Mouse (Mus musculus) cerebellum, postnatal 4 days (tissue): ENCODE results near the gene Thegl.
"Not testable (repeated sequence)": the region's sequence is repeated elsewhere in the genome, so short reads cannot be mapped to it uniquely, and the experiment has no call there.

ENCODE experiments used
- DNase-seq, 2 experiments: peaks; one replicate each; pipeline ENCODE4 v3.0.0; 2022; ENCODE audit warnings: low spot score in 2 of 2, mixed read lengths in 1 of 2

The Thegl gene

DNA sequence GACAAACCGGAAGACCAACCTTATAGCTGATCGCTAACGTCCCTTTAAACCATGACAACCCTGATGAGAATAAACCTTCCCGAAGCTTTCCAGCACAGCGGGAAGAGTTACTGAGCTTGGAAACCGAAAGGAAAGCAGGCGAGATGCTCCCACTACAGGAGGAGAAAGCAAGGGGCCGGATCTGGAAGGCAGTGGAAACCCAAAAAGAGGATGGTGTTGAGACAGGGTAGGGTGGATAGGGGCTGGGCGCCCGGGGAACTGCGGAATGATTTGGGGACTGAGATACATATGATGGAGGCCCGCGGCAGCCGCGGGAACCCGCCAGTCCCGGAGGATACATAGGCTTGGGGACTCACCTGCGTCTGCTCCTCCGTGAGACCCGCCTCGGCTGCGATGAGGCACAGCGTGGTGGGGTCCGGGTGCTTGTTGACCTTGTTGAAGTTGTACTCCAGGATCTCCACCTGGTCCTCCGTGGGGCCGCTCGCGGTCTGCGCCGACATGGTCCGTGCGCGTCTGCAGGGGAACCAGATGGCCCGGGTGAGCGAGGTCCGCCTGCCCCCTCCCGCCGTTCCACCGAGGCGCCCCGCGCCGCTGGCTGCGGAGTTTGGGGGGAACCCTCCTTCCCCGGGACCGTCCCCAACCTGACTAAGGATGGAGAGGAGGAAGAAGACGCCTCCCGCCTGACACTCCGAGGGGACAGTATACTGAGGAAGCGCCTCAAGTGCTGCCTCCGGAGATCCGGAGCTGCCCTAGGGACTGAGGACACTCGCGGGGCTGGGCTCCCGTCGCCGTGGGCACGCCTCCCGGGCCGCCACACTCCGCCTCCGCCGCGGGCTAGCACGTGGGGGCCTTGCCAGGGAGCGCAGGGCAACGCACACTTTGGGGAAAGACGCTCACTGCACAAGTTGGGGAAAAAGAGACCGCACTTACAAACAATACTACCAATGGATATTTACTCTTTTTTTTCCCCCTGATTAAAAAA is 79.0 kb downstream of the Thegl start:
- peak; percentile 58 to 61 for DNase-seq

DNA sequence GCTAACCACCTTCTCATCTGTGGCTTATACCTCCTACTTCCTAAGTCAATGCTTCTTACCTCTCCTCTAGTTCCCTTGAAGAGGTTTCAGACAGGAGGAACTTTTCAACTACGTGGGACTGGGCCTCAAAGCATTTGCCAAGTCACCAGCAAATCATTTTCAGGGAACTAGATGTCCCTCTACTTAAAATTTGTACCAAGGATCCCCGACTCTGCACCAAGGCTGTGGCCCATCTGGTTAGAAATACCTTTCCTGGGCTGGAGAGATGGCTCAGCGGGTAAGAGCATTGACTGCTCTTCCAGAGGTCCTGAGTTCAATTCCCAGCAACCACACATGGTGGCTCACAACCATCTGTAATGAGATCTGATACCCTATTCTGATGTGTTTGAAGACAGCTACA is 80.4 kb downstream of the Thegl start:
- not testable (repeated sequence) for DNase-seq

DNA sequence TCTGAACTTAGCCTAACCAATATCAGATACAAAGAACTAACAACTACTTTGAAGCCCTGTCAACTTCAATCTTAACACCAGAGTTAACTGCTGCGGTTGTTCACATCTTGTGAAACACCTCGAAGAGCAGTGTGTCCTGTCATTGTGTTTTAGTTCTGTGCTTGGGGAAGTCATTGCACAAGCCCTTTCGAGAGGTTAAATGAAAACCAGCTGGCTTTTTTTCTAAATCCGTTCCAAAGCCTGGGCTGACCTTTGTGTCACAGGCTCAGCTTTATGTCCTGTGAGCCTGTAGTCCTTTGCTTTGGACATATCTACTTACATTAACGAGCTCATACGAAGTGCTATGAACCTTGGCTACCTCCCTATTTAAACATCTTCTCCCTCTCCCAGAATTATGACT is 81.9 kb downstream of the Thegl start:
- no peak for DNase-seq

DNA sequence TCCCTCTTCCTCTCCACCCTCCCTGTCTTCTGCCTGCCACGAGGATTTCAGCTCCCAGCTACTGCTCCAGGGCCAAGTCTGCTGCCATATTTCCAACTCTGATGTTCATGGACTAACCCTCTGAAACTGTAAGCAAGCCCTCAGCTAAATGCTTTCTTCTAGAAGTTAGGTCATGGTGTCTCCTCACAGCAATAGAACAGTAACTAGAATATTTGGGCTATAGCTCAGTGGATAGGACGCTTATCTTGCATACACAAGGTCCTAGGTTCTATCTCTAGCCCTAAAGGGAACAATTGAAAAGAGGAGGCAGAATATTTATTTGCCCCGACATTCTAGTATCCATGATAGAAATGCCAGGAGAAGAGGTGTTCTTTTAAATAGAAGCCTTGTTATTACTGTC is 83.1 kb downstream of the Thegl start:
- DNase-seq: no peak

DNA sequence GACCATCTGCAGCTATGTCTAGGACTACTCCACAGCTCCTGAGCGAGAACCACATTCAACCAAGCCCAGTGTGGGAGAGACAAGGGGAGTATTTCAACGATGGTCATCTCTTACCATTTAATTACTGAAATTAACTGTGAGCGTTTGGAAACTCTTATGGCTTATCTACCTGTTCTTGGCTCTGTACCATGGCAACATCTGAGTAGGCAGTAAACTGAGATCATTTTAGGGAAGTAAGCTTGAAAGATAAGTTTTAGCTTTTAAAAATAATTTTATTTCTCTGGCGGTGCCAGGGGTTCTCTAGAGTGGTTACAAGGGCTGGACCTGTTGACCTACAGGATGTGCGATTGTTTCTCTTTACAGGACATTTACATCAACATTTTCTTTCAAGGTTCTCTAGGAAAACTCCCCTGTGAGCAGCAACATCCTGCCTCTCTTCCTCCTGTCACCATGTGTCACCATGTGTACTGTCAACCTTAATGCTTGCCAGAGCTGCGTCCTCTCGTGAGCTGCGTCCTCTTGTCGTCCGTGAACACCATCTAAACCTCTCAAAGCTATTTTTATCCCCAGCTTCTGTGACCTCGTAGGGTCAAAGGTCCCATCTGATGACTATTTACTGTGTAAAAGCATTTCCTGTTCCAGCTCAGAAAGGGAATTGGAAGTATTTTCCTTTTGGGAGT is 83.6 kb downstream of the Thegl start:
- DNase-seq: no peak

DNA sequence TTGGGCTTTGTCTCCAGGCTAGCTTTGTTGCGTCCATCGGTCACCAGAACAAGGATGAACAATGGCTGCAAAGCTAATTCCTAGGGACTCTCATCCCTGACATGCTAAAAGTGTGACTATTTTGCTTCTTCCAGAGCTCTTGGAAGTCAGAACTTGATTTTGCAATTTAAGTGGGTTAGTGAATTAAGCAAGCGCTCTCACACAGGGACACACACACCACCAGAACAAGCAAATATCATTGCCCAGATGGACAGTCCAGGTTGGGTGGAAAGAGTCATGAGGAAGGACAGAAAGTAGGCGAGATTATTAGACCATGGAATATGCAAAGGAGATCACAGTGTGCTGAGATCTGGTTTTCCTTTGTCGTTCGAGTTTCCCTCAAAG is 84.2 kb downstream of the Thegl start:
- no peak for DNase-seq

GRCm38 (mm10) chr5:77100691-77101090 is 84.9 kb downstream of the Thegl start:
- DNase-seq: no peak

GRCm38 (mm10) chr5:77102522-77103365 is 86.9 kb downstream of the Thegl start:
- DNase-seq: no peak

- DNase-seq: no peak
These were observed 91.5 kb downstream of the Thegl start for GRCm38 (mm10) chr5:77107146-77107822.

DNA sequence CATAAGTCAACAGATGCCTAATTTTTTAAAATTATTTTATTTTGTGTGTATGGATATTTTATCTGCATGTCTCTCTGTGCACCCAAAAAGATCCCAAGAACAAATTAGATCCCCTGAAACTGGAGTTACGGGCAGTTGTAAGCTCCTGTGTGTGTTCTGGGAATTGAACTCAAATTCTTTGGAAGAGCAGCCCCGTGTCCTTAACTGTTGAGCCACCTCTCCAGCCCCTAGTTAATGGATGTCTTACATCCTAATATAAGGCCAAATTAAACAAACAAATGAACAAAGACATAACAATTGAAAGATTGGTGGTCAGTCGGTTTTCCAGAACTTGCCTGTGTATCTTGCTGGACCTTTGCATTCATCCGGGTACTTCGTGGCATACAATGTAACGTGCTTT is 93.0 kb downstream of the Thegl start:
- no peak for DNase-seq

DNA sequence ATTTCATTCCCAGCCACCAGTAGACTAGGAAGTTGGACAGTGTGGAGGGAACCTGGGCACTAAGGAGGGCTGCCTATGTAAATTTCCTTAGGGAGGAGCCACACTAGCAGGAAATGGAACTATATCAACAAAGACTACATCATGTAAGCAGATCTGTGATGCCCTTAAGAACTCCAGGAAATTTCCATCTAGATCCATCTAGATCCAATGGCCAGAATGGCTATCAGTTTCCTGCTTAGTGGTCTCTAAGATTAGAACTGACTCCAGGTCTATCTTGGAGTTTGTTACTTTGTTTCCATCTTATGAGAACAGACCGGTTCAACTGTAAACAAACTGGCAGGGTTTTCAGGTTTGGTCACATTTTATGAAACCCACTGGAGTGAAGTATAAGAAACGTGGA is 94.0 kb downstream of the Thegl start:
- DNase-seq: no peak
